Mouse (Mus musculus): ENCODE measurements around the gene Zfhx3.

DNA sequence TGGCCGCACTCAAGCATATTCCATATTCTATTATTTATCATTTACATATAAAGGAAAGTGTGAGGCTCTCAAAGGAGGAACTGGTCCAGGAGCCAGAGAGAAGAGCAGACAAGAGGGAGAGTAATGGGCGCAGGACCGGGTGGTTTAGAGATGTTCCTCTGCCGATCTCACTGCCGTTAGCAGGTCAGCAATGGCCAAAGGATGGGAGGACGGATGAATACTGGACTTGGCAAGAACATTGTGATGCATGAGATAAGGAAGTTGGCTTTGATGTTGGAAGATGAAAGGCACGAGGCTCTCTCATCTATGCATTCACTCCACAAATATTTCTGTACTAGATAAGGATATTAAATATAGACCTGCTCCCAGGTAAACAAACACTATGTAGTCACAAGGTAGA lies 648.6 kb downstream of the Zfhx3 start:
- TF ChIP-seq CTCF (IDR thresholded peaks at IDR 0.05; ENCODE audit: low read depth, low read length) (no peak), POLR2A (IDR thresholded peaks at IDR 0.05; ENCODE audit: borderline replicate concordance, low read depth, low read length) (no peak)
